In genomic region chr2:34644571-34645526, GRCm38 (mm10) we compare ENCODE assay signal across 9 mouse cellular contexts.
A peak's percentile ranks its signal among the peaks of the same experiment; 100 is the strongest.
DNase-seq lines count a peak whose midpoint lies in the region; ATAC-seq and TF ChIP-seq lines count a peak whose summit lies in the region.
"Had no signal": no experiment of that assay in that cellular context is flagged by ENCODE, and none has a peak within 500 bp of the region (broad histone marks: within the 10 kb centered on the region; RNA-seq: fewer than 3 reads in every experiment).

No protein-coding gene starts in this region.

- ATAC-seq in forebrain, embryonic 14.5 days, result no peak
- ATAC-seq in forebrain, embryonic 15.5 days (replicated peaks), result no peak
- no peak for ATAC-seq in liver, embryonic 14.5 days (ENCODE audit: insufficient read depth)
- ATAC-seq in activated CD4-positive, CD25-positive, alpha-beta regulatory T cell, adult 4 months, result no peak

- H3K36me3 ChIP-seq in forebrain, embryonic 14.5 days (ENCODE audit: control insufficient read depth, insufficient read depth, low read length), result no peaks in the 10 kb centered on the region
- H3K36me3 ChIP-seq in forebrain, embryonic 15.5 days, result no peaks in the 10 kb centered on the region
- H3K36me3 ChIP-seq in thymus, adult 2 months (ENCODE audit: control insufficient read depth, insufficient read depth, low read length), result no peaks in the 10 kb centered on the region
- no peaks in the 10 kb centered on the region for H3K36me3 ChIP-seq in liver, embryonic 14.5 days (replicated peaks; ENCODE audit: control insufficient read depth, insufficient read depth, low read depth)
- H3K36me3 ChIP-seq: limb, embryonic 15.5 days had no signal

- H3K27me3 ChIP-seq in forebrain, embryonic 14.5 days (replicated peaks; ENCODE audit: control insufficient read depth, insufficient read depth, low read length), result peaks cover 19% of the 10 kb centered on the region; the same call in 1 of the 2 replicates
- peaks cover 29% of the 10 kb centered on the region for H3K27me3 ChIP-seq in forebrain, embryonic 15.5 days
- no peaks in the 10 kb centered on the region for H3K27me3 ChIP-seq in thymus, adult 2 months (ENCODE audit: control insufficient read depth, insufficient read depth, low read length)
- no peaks in the 10 kb centered on the region; the same call in 1 of the 2 replicates for H3K27me3 ChIP-seq in liver, embryonic 14.5 days (ENCODE audit: control insufficient read depth, insufficient read depth, low read length)

- H3K4me2 ChIP-seq in forebrain, embryonic 14.5 days (ENCODE audit: low read length), result no peak overlapping the region
- no peak overlapping the region for H3K4me2 ChIP-seq in forebrain, embryonic 15.5 days (replicated peaks)
- peak overlapping the region; percentile 5 for H3K4me2 ChIP-seq in liver, embryonic 14.5 days (ENCODE audit: low read depth)

- no peaks in the 10 kb centered on the region; the same call in 1 of the 2 replicates for H3K4me1 ChIP-seq in forebrain, embryonic 14.5 days (ENCODE audit: control insufficient read depth, insufficient read depth, low read length)
- H3K4me1 ChIP-seq in forebrain, embryonic 15.5 days, result peaks cover 10% of the 10 kb centered on the region
- peaks cover 4% of the 10 kb centered on the region for H3K4me1 ChIP-seq in thymus, adult 2 months (replicated peaks; ENCODE audit: control insufficient read depth, insufficient read depth, low read length)
- peaks cover 6 to 7% of the 10 kb centered on the region in 2 experiments for H3K4me1 ChIP-seq in liver, embryonic 14.5 days (replicated peaks; ENCODE audit: control insufficient read depth in 2 of 2, insufficient read depth in 2 of 2, low read length in 1 of 2)

- TF ChIP-seq CTCF in thymus, adult 2 months (IDR thresholded peaks at IDR 0.05; ENCODE audit: borderline replicate concordance, control insufficient read depth, extremely low read depth, insufficient read depth, low read length, poor library complexity), result peak; percentile 66; the same call in 1 of the 2 replicates
- peak; percentile 85 for TF ChIP-seq CTCF in liver, embryonic 14.5 days (IDR thresholded peaks at IDR 0.05; ENCODE audit: low read depth)

- no peak overlapping the region for H3K9ac ChIP-seq in forebrain, embryonic 14.5 days (ENCODE audit: low read length)
- H3K9ac ChIP-seq in forebrain, embryonic 15.5 days (replicated peaks), result no peak overlapping the region
- H3K9ac ChIP-seq in liver, embryonic 14.5 days (replicated peaks), result no peak overlapping the region
- H3K9ac ChIP-seq: limb, embryonic 15.5 days had no signal

- no peak overlapping the region for H3K4me3 ChIP-seq in forebrain, embryonic 14.5 days (ENCODE audit: low read depth, low read length)
- no peak overlapping the region for H3K4me3 ChIP-seq in forebrain, embryonic 15.5 days
- no peak overlapping the region for H3K4me3 ChIP-seq in thymus, adult 2 months (ENCODE audit: control insufficient read depth, insufficient read depth, low read length)
- H3K4me3 ChIP-seq in liver, embryonic 14.5 days (ENCODE audit: insufficient read depth in 1 of 2, low read depth in 2 of 2, low read length in 2 of 2), result no peak overlapping the region

- DNase-seq in forebrain, embryonic 14.5 days (ENCODE audit: low spot score), result peak; percentile 25
- DNase-seq in thymus, adult 2 months, result peak; percentile 40
- DNase-seq in thymus, adult 18-20 months, result no peak
- peak in 2 of 3 experiments; percentile 42 to 49 for DNase-seq in liver, embryonic 14.5 days (ENCODE audit: low read depth in 3 of 3, low spot score in 3 of 3)
- DNase-seq in thymus, postnatal 36 days, result peak; percentile 39 to 45
- no peak for DNase-seq in cerebellum, adult 9-10 months

- H3K27ac ChIP-seq in forebrain, embryonic 14.5 days (ENCODE audit: low read depth, low read length), result no peak overlapping the region
- no peak overlapping the region for H3K27ac ChIP-seq in forebrain, embryonic 15.5 days (replicated peaks)
- no peak overlapping the region for H3K27ac ChIP-seq in thymus, adult 2 months (ENCODE audit: control insufficient read depth, insufficient read depth, low read length)
- H3K27ac ChIP-seq in liver, embryonic 14.5 days, result no peak overlapping the region

- no peak for TF ChIP-seq EP300 in liver, embryonic 14.5 days (IDR thresholded peaks at IDR 0.05; ENCODE audit: low read depth)

- no peak for TF ChIP-seq POLR2A in thymus, adult 2 months (IDR thresholded peaks at IDR 0.05; ENCODE audit: control insufficient read depth, extremely low read depth, insufficient read depth, low read length, poor library complexity)

- WGBS in forebrain, embryonic 14.5 days, result 29% methylated on average over 22 of the region's 22 CpGs
- 27% methylated on average over 22 of the region's 22 CpGs for WGBS in forebrain, embryonic 15.5 days
- WGBS in thymus, adult 2 months, result 75% methylated on average over 22 of the region's 22 CpGs
- 42% methylated on average over 22 of the region's 22 CpGs for WGBS in liver, embryonic 14.5 days (ENCODE audit: insufficient replicate concordance)

- no peaks in the 10 kb centered on the region for H3K9me3 ChIP-seq in forebrain, embryonic 14.5 days (replicated peaks; ENCODE audit: control insufficient read depth, low read length)
- H3K9me3 ChIP-seq in forebrain, embryonic 15.5 days, result no peaks in the 10 kb centered on the region
- H3K9me3 ChIP-seq in liver, embryonic 14.5 days (ENCODE audit: control insufficient read depth, low read length), result no peaks in the 10 kb centered on the region
- H3K9me3 ChIP-seq: limb, embryonic 15.5 days had no signal

Comparison
In these comparisons a context has a peak if more than half of its experiments do, and no peak if none do; other contexts are left out.
1. DNase-seq: peak in forebrain, embryonic 14.5 days (single experiment), thymus, adult 2 months (single experiment), liver, embryonic 14.5 days (2 of 3) and thymus, postnatal 36 days (2 of 2); none in thymus, adult 18-20 months (0 of 2) and cerebellum, adult 9-10 months (single experiment).